8 mouse cellular contexts compared by ENCODE assay signal in genomic region chr3:32364195-32364594, GRCm38 (mm10). TPM values are rescaled to one million over a fixed set of nuclear protein-coding genes. Genes with fewer than 3 reads are reported as not detected.
DNase-seq lines count a peak whose midpoint lies in the region; ATAC-seq and TF ChIP-seq lines count a peak whose summit lies in the region.

No protein-coding gene starts in this region.

- peak; percentile 10 to 24 for DNase-seq in cerebellum, postnatal 10 days
- no peak for DNase-seq in cerebellum, adult 8-10 months
- DNase-seq in testis, postnatal 14 days (ENCODE audit: low spot score), result no peak
- DNase-seq in thymus, adult 18-20 months, result no peak
- DNase-seq in frontal cortex, postnatal 10 days (ENCODE audit: low spot score in 2 of 2), result no peak
- no peak for DNase-seq in gastrocnemius, postnatal 4 days (ENCODE audit: low spot score in 2 of 2)

- H3K9me3 ChIP-seq in intestine, embryonic 15.5 days, result no peaks in the 10 kb centered on the region

- 71% methylated on average over 4 of the region's 4 CpGs for WGBS in intestine, embryonic 15.5 days

- ATAC-seq in intestine, embryonic 15.5 days, result no peak

- H3K4me2 ChIP-seq in intestine, embryonic 15.5 days (replicated peaks), result peak overlapping the region; percentile 37; the same call in 1 of the 2 replicates

- H3K36me3 ChIP-seq in testis, adult 2 months (ENCODE audit: control insufficient read depth, insufficient read depth, low read length), result no peaks in the 10 kb centered on the region
- no peaks in the 10 kb centered on the region for H3K36me3 ChIP-seq in intestine, embryonic 15.5 days

- H3K27ac ChIP-seq in testis, adult 2 months (ENCODE audit: control insufficient read depth, insufficient read depth, low read depth, low read length), result no peak overlapping the region
- no peak overlapping the region for H3K27ac ChIP-seq in intestine, embryonic 15.5 days

- peaks cover 18% of the 10 kb centered on the region for H3K4me1 ChIP-seq in testis, adult 2 months (ENCODE audit: control insufficient read depth, insufficient read depth, low read length)
- H3K4me1 ChIP-seq in intestine, embryonic 15.5 days (replicated peaks), result peaks cover 7% of the 10 kb centered on the region; the same call in 1 of the 2 replicates

- H3K27me3 ChIP-seq in testis, adult 2 months (ENCODE audit: control insufficient read depth, insufficient read depth, low read length), result no peaks in the 10 kb centered on the region
- no peaks in the 10 kb centered on the region for H3K27me3 ChIP-seq in intestine, embryonic 15.5 days (replicated peaks)

- H3K4me3 ChIP-seq in testis, adult 2 months (ENCODE audit: control insufficient read depth, low read depth, low read length), result peak overlapping the region; percentile 74
- peak overlapping the region; percentile 15; the same call in 1 of the 2 replicates for H3K4me3 ChIP-seq in intestine, embryonic 15.5 days (replicated peaks)

- no peak overlapping the region for H3K9ac ChIP-seq in intestine, embryonic 15.5 days

- no peak for TF ChIP-seq POLR2A in testis, adult 2 months (IDR thresholded peaks at IDR 0.05; ENCODE audit: control insufficient read depth, low read depth, low read length)

- no peak for TF ChIP-seq CTCF in testis, adult 2 months (IDR thresholded peaks at IDR 0.05; ENCODE audit: control insufficient read depth, insufficient read depth, insufficient replicate concordance, low read depth, low read length)

RNA-seq across cellular contexts. Expression of gene Zmat3, which starts 1.6 kb away (rescaled TPM):
- polyA plus RNA-seq in testis, adult 2 months (2012; rRNA removed), result 38.2 and 40.1 TPM in 2 replicates
- polyA plus RNA-seq in intestine, embryonic 15.5 days (2015; fragmentation: Nextera tagmentation; extraction: Ambion mirVana), result 3.6 and 4.2 TPM in 2 replicates
- 10 to 100 TPM; 12.7 to 15.5 TPM for total RNA-seq in gastrocnemius, postnatal 4 days (2021)

RNA-seq across cellular contexts. Expression of gene Pik3ca, which starts 33.3 kb away (rescaled TPM):
- 4.3 and 4.9 TPM in 2 replicates for polyA plus RNA-seq in testis, adult 2 months (2012; rRNA removed)
- 7.9 and 10.9 TPM in 2 replicates for polyA plus RNA-seq in intestine, embryonic 15.5 days (2015; fragmentation: Nextera tagmentation; extraction: Ambion mirVana)
- 10 to 100 TPM; 58.8 to 62.8 TPM for total RNA-seq in gastrocnemius, postnatal 4 days (2021)

Comparison
In these comparisons a context has a peak if more than half of its experiments do, and no peak if none do; other contexts are left out.
1. DNase-seq: peak in cerebellum, postnatal 10 days (2 of 2); none in cerebellum, adult 8-10 months (single experiment), testis, postnatal 14 days (single experiment), thymus, adult 18-20 months (0 of 2), frontal cortex, postnatal 10 days (0 of 2) and gastrocnemius, postnatal 4 days (0 of 2).